Mouse (Mus musculus) thymus, adult 2 months (tissue): ENCODE measurements around the gene Tedc1.

Experiments used
- CTCF ChIP-seq: fragments of 200-500 bp; IDR thresholded peaks from 2 replicates; pipeline ENCODE4 v1.5.1; 2012; ENCODE audit warnings: mild to moderate bottlenecking, control low read depth, low read length, moderate library complexity, borderline replicate concordance; ENCODE audit not compliant: control insufficient read depth, poor library complexity, insufficient read depth; ENCODE audit errors: extremely low read depth
- POLR2A ChIP-seq: fragments of 200-500 bp; IDR thresholded peaks from 2 replicates; pipeline ENCODE4 v1.6.1; 2012; ENCODE audit warnings: mild to moderate bottlenecking, low read length, control low read depth, moderate library complexity; ENCODE audit not compliant: control insufficient read depth, poor library complexity, insufficient read depth; ENCODE audit errors: extremely low read depth

- no peak for TF ChIP-seq CTCF
- TF ChIP-seq POLR2A = no peak
Measured at GRCm38 (mm10) chr12:113135401-113135800, 20.8 kb upstream of the Tedc1 start.
